Mouse (Mus musculus) liver, embryonic 14.5 days (tissue): Measurements from ENCODE around the gene Spata2. TPM values are rescaled to one million over a fixed set of nuclear protein-coding genes. Genes with fewer than 3 reads are reported as not detected.

Experiments
- ATAC-seq: fragments of 200-750 bp; cut with Nextera tagmentation; 2 replicates; pipeline ENCODE4 v1.8.0; 2017; ENCODE audit warnings: moderate number of reproducible peaks, mild to moderate bottlenecking, moderate library complexity; ENCODE audit not compliant: insufficient read depth
- DNase-seq, 3 experiments: peaks; one replicate each; pipeline ENCODE4 v3.0.0-alpha.2; 2012 to 2013; ENCODE audit warnings: low read depth in 3 of 3, low spot score in 3 of 3
- H3K27ac ChIP-seq: fragments of 300-500 bp; sonication (generic); 2 replicates; pipeline ENCODE4 v1.5.1; 2014; ENCODE audit warnings: moderate library complexity, mild to moderate bottlenecking, control low read depth, inconsistent platforms
- H3K27me3 ChIP-seq: fragments of 300-500 bp; sonication (generic); 2 replicates; pipeline ENCODE4 v1.6.1; 2014; ENCODE audit warnings: mild to moderate bottlenecking, low read length, moderate library complexity; ENCODE audit not compliant: control insufficient read depth, insufficient read depth
- H3K36me3 ChIP-seq: fragments of 300-500 bp; sonication (generic); replicated peaks from 2 replicates; pipeline ENCODE4 v1.6.1; 2014; ENCODE audit warnings: low read depth; ENCODE audit not compliant: control insufficient read depth, insufficient read depth
- H3K4me1 ChIP-seq, 2 experiments: fragments of 200-500 bp in 1 of 2; fragments of 300-500 bp in 1 of 2; sonication (generic) in 1 of 2; replicated peaks; 2 replicates each; pipeline ENCODE4 v1.6.1; 2012 to 2014; ENCODE audit warnings: antibody characterized with exemption in 1 of 2, inconsistent platforms in 1 of 2, low read length in 1 of 2; ENCODE audit not compliant: control insufficient read depth in 2 of 2, insufficient read depth in 2 of 2
- H3K4me2 ChIP-seq: fragments of 300-500 bp; sonication (generic); 2 replicates; pipeline ENCODE4 v1.6.1; 2014; ENCODE audit warnings: low read depth, mild to moderate bottlenecking, control low read depth, moderate library complexity
- H3K4me3 ChIP-seq, 2 experiments: fragments of 200-500 bp in 1 of 2; fragments of 300-500 bp in 1 of 2; sonication (generic) in 1 of 2; 2 replicates each; pipeline ENCODE4 v1.5.1; 2012 to 2014; ENCODE audit warnings: low read depth in 2 of 2, low read length in 2 of 2, mild to moderate bottlenecking in 2 of 2, control low read depth in 1 of 2, inconsistent platforms in 1 of 2, moderate library complexity in 1 of 2; ENCODE audit not compliant: insufficient read depth in 1 of 2
- H3K9ac ChIP-seq: fragments of 300-500 bp; sonication (generic); replicated peaks from 2 replicates; pipeline ENCODE4 v1.6.1; 2014; ENCODE audit warnings: mild to moderate bottlenecking, control low read depth, moderate library complexity
- H3K9me3 ChIP-seq: fragments of 300-500 bp; sonication (generic); 2 replicates; pipeline ENCODE4 v1.6.1; 2016; ENCODE audit warnings: low read length, mixed read lengths; ENCODE audit not compliant: control insufficient read depth
- CTCF ChIP-seq: IDR thresholded peaks from 2 replicates; pipeline ENCODE4 v1.5.1; 2016; ENCODE audit warnings: antibody characterized with exemption, low read depth, control low read depth
- EP300 ChIP-seq: IDR thresholded peaks from 2 replicates; pipeline ENCODE4 v1.6.1; 2016; ENCODE audit warnings: antibody characterized with exemption, low read depth
- whole genome bisulfite sequencing: fragments of 180-500 bp; shearing (Covaris S2); extraction: QIAGEN DNeasy Blood & Tissue Kit; methylation state at CpG from one replicate; pipeline ENCODE4 v1.1.7; 2014; ENCODE audit not compliant: insufficient replicate concordance; 5-methylcytosine and 5-hydroxymethylcytosine counted together
- polyA plus RNA-seq, 2 experiments: library from polyadenylated mRNA; depleted of rRNA in 1 of 2; stranded (reverse) in 1 of 2; unstranded in 1 of 2; fragments of >200 nt; fragmentation: Nextera tagmentation in 1 of 2; extraction: Ambion mirVana in 1 of 2; gene quantifications; 2 replicates each; pipeline versions ENCODE4 v1.2.1 to v1.2.3; 2012 to 2014

The Spata2 gene
- polyA plus RNA-seq (2012; rRNA removed) (7.6 and 8.6 TPM in 2 replicates), polyA plus RNA-seq (2014; fragmentation: Nextera tagmentation; extraction: Ambion mirVana) (6.8 and 7.5 TPM in 2 replicates)

- Histone ChIP-seq H3K4me2 (peak within 1 kb of the TSS; percentile 75), H3K27ac (peak within 1 kb of the TSS; percentile 66), H3K9me3 (no peaks in the 10 kb centered on the region), H3K36me3 (no peaks in the 10 kb centered on the region), H3K4me3 (peak within 1 kb of the TSS; percentile 76 to 83), H3K9ac (peak within 1 kb of the TSS; percentile 92), H3K4me1 (peaks cover 14 to 16% of the 10 kb centered on the region in 2 experiments), H3K27me3 (no peaks in the 10 kb centered on the region)
- DNase-seq (peak; percentile 81 to 83 (median 83)), ATAC-seq (peak; percentile 93)
- WGBS: 1% methylated on average over 63 of the region's 63 CpGs
- TF ChIP-seq EP300: no peak
- TF ChIP-seq CTCF: 0 out of 2 replicates have a peak, but pooled peaks have one; percentile 2
Measured at GRCm38 (mm10) chr2:167492713-167493636, at the start of gene Spata2. Gene Spata2, minus strand, starts transcription at chr2:167492887.

GRCm38 (mm10) chr2:167542361-167542760, 49.7 kb upstream of the Spata2 start:
- no peak for TF ChIP-seq EP300
- no peak for TF ChIP-seq CTCF
- WGBS: 51% methylated on average over 4 of the region's 4 CpGs
- H3K27ac ChIP-seq: no peak overlapping the region

DNA sequence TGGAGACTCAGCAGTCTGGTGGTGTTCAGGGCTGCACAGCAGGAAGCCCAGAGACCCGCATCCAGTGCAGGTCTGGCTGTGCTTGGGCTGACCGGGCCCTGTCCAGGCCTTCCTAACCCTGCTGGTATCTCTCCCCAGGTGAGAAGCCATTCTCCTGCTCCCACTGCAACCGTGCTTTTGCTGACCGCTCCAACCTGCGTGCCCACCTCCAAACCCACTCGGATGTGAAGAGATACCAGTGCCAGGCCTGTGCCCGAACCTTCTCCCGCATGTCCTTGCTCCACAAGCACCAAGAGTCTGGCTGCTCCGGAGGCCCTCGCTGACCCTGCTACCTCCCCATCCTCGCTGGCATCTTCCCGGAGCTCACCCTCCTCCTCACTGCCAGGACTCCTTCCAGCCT, 49.1 kb upstream of the Spata2 start:
- DNase-seq (no peak), ATAC-seq (no peak)
- Histone ChIP-seq H3K4me3 (no peak overlapping the region), H3K4me1 (peaks cover 0 to 9% of the 10 kb centered on the region in 2 experiments; a peak in 1 of 4 replicates), H3K36me3 (no peaks in the 10 kb centered on the region), H3K9me3 (no peaks in the 10 kb centered on the region), H3K27ac (no peak overlapping the region), H3K9ac (no peak overlapping the region), H3K4me2 (no peak overlapping the region), H3K27me3 (peaks cover 30% of the 10 kb centered on the region)
- WGBS: 70% methylated on average over 12 of the region's 12 CpGs
- TF ChIP-seq EP300 (no peak), CTCF (no peak)

More at GRCm38 (mm10) chr2:167542361-167542760, 49.7 kb upstream of the Spata2 start:
- ATAC-seq (no peak), DNase-seq (no peak)
- H3K27me3 ChIP-seq: peaks cover 24% of the 10 kb centered on the region
- H3K9ac ChIP-seq: no peak overlapping the region
- H3K36me3 ChIP-seq: no peaks in the 10 kb centered on the region
- H3K4me2 ChIP-seq: no peak overlapping the region
- no peaks in the 10 kb centered on the region for H3K9me3 ChIP-seq
- H3K4me3 ChIP-seq: no peak overlapping the region
- H3K4me1 ChIP-seq: peaks cover 0 to 5% of the 10 kb centered on the region in 2 experiments; a peak in 1 of 4 replicates

DNA sequence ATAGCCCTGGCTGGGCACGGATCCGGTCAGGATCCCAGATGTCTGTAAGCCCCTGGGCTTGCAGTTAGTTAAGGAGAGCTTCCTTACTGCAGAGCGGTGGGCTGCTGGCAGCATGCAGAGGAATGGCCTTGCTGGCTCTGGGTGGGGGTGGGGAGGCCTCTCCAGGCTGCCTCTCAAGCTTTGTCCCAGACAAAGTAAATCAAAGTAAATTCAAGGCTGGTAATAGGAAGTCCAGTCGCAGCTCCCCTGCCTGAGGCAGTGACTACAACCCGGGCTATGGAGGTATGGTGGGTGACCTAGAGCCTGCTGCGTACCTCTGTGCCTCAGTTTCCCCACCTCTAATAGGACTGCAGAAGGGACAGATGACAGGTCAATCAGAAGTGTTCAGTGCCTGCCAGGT, 48.6 kb upstream of the Spata2 start:
- H3K4me3 ChIP-seq: no peak overlapping the region
- H3K36me3 ChIP-seq: no peaks in the 10 kb centered on the region
- no peaks in the 10 kb centered on the region for H3K9me3 ChIP-seq
- ATAC-seq (no peak), DNase-seq (no peak)
- H3K27me3 ChIP-seq: peaks cover 34% of the 10 kb centered on the region
- no peak overlapping the region for H3K4me2 ChIP-seq
- TF ChIP-seq EP300 (no peak), CTCF (no peak)
- H3K9ac ChIP-seq: no peak overlapping the region
- 41% methylated on average over 6 of the region's 6 CpGs for WGBS
- peaks cover 0 to 9% of the 10 kb centered on the region in 2 experiments; a peak in 1 of 4 replicates for H3K4me1 ChIP-seq
- H3K27ac ChIP-seq: no peak overlapping the region
